Mouse (Mus musculus) ES-Bruce4 (cell line): ENCODE measurements around the gene Gm973.

ENCODE experiments used
- CTCF ChIP-seq: IDR thresholded peaks from one replicate; pipeline ENCODE4 v1.8.1; 2011; ENCODE audit warnings: low read depth, low read length
- EP300 ChIP-seq: IDR thresholded peaks from 2 replicates; pipeline ENCODE4 v1.6.1; 2011; ENCODE audit warnings: low read depth, low read length; ENCODE audit not compliant: insufficient read depth
- POLR2A ChIP-seq: IDR thresholded peaks from one replicate; pipeline ENCODE4 v1.8.1; 2011; ENCODE audit warnings: low read length; ENCODE audit not compliant: insufficient read depth

- no peak for TF ChIP-seq EP300
- TF ChIP-seq CTCF: no peak
- no peak for TF ChIP-seq POLR2A
Observed at GRCm38 (mm10) chr1:59633056-59633455, 117.0 kb downstream of the Gm973 start.
